Mouse (Mus musculus): ENCODE results near the gene Fam198a.

Fam198a gene

DNA sequence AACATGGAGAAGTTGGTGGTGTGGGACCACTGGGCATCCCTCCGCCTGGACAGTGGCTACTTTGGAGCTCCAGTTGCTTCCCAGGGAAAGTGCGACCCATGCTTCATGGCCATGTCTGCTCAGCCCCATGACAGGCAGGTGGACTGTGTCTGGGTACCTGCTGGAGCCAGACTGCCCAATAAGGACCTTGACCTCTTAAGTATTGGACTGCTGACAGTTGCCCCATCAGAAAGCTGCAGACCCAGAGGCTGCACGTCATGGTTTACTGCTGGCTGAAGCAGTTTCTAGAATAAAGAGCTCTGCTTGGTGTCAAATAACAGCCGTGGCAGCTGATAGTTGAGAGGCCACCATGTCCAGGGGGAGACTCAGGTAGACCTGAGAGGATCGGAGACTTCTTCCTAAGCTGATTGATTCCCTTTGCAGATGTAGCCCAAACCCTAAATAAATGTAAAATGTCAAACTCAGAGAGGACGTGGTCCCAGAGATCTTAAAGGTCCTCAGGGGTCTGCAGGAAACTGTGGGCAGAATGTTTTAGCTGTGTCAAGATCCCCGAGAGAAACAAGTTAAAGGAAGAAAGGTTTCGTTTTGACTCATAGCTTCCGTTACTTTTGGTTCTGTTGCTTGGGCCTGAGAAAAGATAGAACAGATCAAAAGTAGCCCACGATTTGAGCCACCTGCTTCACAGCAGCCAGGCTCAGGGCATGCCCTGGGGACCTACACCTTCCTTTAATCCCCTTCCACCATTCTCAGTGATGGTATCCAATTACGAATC lies 24.0 kb upstream of the Fam198a start:
- no peak for DNase-seq

GRCm38 (mm10) chr9:121927721-121928120 lies 23.1 kb upstream of the Fam198a start:
- no peak for DNase-seq

DNA sequence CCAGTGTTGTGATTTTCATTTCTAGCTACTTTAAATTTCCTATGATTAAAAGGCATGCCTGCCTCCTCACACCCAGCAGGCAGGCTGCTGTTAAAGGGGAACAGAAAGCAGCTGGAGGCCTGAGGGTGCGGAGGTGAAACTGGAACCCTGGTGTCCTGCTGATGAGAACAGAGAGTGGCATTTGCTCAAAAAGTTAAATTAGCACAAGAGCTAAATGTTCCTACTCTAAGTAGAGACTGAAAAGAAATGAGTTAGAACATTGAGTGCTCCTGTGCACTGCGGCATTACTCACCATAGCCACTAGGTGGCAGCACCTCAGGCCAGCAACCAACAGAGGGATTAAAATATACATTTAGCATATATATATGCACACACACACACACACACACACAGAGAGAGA lies 22.3 kb upstream of the Fam198a start:
- peak; percentile 49 for DNase-seq

DNA sequence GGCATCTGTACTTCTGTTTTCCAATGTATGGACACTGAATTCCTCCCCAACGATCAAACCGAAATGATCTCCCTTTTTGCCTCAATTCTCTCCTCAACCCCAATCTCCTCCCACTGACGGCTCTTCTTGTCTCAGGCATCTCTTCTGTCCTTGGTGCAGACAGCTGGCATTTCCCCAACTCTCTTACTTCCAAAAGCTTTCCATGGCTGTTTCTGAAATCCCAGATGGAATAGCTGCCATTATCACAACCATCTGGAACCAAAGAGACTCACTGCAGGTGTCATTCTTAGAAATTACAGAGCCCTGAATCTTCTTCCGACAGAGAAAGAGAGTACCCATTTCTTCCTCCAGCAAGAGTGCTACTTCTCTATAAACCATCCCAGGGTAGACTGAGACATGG lies 15.9 kb upstream of the Fam198a start:
- no peak for DNase-seq

DNA sequence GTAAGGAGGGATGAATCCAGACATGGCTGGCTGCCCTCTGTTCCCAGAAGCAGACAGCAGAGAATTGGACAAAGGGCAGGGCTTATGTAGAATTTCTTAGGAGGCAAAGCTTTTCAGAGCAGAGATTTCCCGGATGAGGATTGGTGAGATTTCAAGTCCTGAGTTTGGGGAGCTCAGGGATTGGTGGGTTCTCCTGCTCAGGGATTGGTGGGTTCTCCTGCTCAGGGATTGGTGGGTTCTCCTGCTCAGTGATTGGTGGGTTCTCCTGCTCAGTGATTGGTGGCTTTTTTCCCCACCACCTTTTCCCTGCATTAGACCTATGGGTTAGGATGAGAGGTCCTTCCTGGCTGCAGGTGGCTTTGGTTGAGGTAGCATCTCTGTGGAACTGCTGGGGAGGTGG lies 13.8 kb upstream of the Fam198a start:
- no peak for DNase-seq

GRCm38 (mm10) chr9:121937451-121937864 lies 13.3 kb upstream of the Fam198a start:
- DNase-seq: no peak

DNA sequence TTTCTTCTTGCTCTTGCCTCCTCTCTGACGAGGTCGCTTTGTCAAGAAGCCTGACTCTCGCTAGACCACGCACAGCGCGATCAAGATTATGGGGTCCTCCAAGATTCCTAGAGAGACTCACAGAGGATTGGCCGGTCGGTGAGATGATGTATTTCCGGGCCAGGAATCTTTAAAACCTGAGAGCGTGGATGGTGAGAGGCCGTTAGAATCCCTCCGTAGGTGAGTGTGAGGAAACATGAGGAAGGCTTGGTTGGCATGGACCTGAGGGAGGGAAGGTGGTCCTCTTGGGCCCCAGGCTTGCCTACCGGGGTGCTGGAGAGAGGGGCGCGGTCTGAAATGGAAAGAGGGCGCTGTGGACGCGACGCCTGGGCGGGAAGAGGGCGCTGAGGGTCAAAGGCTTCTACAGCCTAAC lies 12.8 kb upstream of the Fam198a start:
- peak; percentile 70 for DNase-seq

DNA sequence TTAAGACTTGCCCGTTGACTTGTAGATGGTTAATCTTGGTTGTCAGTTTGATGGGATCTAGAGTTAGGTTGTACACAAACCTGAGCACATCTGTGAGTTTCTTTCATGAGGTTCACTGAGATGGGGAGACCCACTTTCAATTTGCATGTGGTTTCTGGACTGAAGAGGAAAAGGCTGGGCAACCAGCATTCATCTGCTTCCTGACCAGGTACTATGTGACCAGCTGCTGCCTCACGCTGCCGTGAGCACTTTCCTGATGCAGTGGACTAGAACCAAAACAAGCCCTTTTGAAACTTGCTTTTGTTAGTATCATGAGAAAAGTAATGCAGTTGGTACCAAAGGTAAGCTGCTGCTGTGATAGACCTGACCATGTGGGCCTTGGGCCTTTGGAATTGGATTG lies 7.8 kb upstream of the Fam198a start:
- DNase-seq: no peak

- no peak for DNase-seq
These were observed 7.2 kb upstream of the Fam198a start for GRCm38 (mm10) chr9:121943628-121944027.

GRCm38 (mm10) chr9:121947784-121948183 lies 3.0 kb upstream of the Fam198a start:
- DNase-seq: peak; percentile 66

GRCm38 (mm10) chr9:121948431-121948830 lies 2.4 kb upstream of the Fam198a start:
- no peak for DNase-seq

- no peak for DNase-seq
These were observed 281 bp downstream of the Fam198a start for GRCm38 (mm10) chr9:121951114-121951423.

DNA sequence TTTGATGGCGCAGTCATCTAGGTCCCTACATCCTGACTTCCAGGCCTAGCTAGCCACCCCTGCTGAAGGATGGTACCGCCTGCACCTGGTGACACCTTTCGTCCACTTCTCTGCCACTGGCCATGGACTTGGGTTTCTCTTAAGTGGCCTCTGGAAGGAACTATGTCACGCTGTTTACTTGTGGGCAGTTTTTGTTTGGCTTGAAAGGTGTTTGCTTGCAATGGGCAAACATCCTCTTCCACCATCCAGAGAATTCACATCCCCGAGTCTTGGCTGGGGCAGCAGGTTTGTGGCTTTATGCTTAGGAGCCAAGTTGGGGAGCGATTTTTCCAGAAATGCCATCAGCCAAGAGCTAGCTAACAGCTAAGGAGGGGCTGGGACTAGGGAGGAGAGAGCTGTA lies 1.8 kb downstream of the Fam198a start:
- DNase-seq: no peak

- DNase-seq: peak; percentile 33
These were observed 9.3 kb downstream of the Fam198a start for GRCm38 (mm10) chr9:121959966-121960635.

DNA sequence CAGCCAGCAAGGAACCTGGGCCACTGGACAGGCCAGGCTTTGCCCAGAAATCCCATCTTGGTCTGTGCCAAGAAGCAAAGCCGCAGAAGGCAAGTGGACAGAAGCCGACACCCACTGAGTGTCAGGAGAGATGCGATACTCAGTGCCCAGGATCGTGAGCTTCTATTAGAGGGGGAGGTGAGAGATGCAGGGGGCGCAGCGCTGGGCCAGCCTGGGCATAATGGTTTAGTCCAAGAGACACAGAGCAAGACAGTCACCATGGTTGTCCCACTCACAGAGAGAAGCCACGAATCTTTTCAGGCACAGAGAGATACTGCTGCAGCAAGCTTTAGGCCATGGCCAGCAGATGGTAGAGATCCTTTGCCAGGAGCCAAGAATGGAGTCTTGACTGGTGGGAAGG lies 14.2 kb downstream of the Fam198a start:
- no peak for DNase-seq

- no peak for DNase-seq
These were observed 17.5 kb downstream of the Fam198a start for GRCm38 (mm10) chr9:121968258-121968657.

DNA sequence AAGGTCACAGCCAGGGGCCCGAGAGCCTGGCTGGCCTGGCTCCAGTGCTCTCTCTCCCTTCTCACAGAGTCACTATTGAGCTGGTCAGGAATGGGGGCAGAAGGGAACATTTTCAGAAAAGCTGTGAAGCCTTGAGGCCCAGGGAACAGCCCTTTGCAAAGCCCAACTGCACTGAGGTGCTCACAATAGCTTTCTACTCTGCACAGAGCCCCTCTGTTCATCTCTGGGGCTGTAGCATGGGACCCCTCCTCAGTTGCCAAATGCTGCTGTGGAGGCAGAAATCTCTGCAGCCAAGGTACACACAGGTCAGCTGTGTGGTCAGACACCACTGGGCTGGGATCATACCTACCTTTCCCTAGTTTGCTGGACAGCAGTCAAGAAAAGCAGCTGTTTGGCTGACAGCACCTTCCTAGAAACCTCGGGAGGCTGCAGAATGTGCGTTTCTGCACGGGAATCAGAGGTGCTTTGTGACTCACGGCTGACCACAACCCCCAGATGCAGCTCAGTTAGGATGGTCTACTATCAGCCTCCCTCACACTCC lies 19.1 kb downstream of the Fam198a start:
- no peak for DNase-seq

DNA sequence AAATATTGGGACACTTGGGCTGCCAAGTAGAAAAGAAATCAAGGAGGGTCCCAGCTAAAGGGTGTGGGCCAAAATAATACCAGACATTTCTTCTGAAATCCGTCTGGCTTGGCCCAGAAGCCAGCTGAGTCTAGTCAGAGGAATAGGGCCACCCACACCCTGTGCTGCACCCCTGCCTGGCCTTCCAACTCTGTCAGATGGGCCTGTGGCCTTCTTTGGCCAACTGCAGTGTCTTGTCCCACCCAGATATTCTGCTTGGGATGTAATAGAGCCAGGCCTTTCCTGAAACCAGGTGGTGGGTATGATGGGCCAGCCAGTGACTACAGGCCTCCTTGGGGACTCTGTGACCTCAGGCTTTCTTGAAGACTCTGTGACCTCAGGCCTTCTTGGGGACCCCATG lies 22.4 kb downstream of the Fam198a start:
- no peak for DNase-seq

DNA sequence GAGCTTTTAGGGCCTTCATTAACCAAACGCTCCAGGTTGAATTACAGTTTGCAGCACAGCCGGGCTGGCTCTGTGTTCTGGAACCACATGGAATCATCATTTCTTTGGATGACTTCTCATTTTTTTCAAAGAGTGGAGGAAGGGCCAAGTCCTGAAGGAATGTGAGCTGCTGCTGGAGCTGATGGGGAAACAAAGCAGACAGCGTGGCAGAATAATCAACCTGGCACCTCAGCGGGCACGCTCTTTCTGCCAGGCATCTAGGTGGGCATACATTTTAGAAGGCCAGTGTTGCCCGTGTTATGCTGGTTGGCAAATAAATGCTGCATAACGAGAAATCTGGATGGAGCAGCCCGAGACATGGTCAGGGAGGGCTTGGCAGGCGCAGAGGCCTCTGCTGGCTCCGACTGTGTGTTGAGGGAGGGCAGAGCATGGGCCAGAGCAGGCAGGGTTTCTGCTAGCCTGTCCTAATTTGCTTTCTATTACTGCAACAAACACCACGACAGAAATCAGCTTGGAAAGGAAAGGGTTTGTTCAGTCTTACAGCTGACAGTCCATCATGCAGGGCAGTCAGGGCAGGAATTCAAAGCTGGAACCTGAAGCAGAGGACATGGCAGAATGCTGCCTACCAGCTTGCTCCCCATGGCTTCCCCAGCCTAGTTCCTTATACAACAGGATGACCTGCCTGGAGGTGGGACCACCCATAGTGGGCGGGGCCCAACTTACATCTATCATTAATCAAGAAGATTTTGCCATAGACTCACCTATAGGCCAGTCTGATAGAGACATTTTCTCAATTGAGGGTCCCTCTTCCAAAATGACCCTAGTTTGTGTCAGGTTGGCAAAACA lies 23.6 kb downstream of the Fam198a start:
- DNase-seq: no peak

- no peak for DNase-seq
These were observed 24.5 kb downstream of the Fam198a start for GRCm38 (mm10) chr9:121975321-121975720.

DNA sequence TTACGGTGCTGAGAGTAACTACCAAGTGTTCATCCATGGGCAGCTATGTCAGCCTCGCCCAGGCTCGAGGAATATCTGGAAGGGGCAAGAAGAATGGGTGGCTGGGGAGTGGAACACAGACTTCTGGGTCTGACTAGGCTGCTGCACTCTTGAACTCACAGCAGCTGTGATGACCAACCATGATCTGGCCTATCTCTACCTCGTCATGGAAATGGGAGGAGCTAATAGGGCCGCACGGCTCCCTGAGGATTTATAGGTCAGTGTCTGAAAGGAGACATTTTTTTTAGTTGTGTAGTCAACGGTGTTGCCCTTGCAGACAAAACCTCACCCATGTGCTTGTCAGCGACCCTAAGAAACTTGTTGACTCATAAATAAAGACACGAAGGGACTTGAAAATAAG lies 30.3 kb downstream of the Fam198a start:
- DNase-seq: no peak

DNA sequence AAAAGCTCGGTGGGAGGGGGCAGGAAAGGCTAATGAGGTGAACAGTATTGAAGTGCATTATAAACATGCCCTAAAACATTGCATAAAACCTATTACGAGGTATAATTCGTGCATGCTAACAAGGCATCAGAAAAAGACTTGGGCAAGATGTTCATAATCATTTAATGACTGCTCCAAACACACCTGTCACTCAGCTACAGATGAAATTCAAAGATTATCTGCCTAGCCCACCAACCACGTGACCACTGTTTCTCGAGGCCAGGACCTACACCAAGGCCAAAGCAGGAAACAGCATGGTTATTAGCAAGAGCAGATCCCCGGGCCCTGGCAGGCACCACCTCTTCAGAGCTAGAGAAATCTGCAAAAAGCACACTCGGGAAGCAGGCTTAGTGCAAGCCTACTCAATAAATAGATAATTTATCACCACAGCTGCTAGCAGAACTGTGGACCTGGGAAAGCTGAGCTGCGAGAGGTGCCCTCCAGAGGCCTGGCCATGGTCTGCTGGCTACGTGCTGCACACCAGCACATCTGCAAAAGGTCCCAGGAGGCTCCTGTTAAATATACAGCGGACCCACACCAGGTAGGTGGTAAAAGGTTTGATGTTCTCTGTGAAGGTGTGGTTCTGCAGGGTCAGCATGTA lies 30.8 kb downstream of the Fam198a start:
- no peak for DNase-seq

DNA sequence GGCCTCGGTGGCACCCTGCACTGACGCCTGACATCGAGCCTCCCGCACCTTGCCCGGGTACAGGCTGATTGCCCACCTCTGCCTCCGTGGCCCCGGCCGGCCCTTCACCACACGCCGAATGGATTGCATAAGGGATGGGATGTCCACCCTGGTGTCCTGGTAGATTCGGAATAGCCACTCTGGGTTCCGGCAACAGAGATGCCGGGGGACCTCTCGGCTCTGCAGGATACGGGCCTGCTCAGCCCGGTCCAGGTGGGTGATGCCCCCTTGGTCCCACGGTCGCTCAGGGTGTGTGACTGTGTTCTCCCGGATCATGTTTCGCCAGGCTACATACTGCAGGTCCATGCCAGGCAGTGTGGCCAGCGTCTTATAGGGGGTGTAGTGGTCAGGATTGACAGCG lies 31.4 kb downstream of the Fam198a start:
- no peak for DNase-seq
